Mouse (Mus musculus) lung, postnatal 4 days (tissue): ENCODE data around the gene Cd2bp2.

Source experiments
- DNase-seq, 2 experiments: peaks; one replicate each; pipeline ENCODE4 v3.0.0; 2021

Gene Cd2bp2

DNA sequence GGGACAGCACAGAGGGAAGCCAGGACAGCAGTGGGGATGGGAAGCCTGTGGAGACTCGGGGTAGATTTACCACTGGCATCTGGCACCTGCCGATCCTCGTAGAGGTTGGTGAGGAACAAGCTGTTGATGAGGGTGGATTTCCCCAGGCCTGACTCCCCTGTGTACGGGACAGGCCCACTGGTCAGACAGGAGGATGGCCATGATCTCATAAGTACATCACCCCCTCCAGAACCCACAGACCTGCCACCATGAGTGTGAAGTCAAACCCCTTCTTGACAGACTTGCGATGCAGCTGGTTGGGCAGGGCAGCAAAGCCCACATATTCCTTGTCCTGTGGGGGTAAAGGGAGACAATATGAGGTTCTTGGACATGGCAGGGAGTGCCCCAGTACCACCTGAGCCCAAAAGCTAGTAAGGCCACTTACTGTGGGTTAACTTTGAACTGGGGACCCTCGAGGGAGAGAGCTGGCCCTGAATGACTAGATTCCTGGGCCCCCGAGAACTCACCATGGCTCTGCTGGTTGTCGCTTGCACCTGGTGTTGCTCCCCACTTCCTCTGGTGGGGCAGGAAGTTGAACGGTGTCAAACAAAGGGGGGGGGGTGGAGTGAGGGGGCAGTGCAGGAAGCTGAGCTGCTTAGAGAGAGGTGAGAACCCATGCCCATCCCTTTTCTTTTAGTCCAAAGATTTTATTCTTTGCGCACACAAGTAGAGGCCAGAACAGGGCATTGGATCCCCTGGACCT is 22.2 kb upstream of the Cd2bp2 start:
- DNase-seq: peak in 1 of 2 experiments; percentile 26

DNA sequence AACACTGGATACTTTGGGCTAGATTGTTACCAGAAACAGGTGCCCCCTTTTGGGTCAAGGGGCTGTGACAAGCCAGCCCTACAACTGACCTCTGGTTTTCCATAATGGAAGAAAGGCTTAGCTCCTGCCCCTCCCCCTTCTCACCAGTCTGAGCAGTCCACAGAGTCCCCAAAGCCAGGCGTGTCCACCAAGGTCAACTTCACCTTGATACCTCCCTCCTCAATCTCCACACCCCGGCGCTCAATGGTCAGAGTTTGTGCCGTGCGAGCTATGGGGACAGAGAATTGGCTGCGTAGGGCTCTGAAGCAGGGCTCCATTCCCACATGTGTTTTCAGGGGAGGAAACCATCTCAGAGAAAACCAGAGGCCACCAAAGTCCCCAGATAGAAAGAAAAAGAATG is 21.6 kb upstream of the Cd2bp2 start:
- no peak for DNase-seq

DNA sequence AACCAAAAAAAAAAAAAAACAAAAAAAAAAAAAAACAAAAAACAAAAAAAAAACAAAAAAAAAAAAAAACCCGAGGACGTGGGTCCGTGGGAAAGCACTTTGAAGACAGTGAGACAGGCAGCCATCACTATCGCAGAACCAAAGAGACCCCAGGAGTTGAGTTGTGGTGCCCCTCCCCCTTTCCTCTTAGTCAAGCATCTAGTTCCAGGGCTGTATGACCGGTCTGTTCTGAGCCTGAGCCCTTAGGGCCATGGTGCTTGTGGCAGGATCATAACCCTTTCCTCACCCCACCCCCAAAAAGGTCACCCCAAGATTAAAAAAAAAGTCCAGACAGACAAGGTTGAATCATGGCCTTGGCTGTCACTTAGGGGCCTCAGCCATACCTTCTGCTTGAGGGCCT is 20.5 kb upstream of the Cd2bp2 start:
- no peak for DNase-seq

DNA sequence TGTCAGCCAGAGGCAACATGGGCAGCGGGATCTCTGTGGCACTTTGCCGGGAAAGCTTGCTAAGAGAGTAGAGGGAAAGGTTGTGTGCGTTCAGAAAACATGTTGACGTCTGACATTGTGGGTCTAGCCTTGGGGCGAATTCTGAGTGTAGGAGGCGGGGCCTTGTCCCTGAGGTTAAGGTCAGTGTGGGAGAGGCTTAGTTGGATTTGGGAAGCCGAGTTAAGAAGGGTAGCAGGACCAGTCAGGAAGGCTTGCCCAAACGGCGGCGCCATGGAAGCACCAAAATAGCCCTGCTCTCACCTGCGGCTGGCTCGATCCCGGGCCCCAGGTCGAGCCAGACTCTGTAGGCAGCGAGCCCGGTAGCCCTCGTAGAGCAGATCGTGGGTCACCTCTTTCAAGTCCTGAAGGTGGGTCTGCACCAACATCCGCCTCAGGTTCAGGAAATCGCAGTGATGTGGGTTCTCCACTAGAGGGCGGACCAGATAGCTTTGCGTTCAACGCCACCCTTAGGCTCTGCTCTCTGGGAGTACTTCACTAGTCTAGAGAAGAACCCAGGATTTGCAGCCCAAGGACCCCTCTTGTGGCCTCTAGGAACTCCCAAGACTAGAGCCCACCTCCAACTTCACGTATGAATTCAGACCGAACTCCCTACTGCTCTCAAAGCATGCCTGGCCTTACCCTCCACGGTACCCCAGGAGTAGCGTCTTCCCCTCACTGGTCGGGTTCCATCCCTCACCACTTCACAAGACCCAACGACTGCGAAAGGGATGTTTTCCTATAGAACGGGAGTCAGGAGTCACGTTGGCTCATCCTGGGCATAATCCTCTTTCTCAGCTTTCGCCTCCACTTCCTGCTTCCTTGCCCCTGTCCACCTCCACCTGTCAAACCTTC is 19.4 kb upstream of the Cd2bp2 start:
- DNase-seq: peak; percentile 67 to 83

DNA sequence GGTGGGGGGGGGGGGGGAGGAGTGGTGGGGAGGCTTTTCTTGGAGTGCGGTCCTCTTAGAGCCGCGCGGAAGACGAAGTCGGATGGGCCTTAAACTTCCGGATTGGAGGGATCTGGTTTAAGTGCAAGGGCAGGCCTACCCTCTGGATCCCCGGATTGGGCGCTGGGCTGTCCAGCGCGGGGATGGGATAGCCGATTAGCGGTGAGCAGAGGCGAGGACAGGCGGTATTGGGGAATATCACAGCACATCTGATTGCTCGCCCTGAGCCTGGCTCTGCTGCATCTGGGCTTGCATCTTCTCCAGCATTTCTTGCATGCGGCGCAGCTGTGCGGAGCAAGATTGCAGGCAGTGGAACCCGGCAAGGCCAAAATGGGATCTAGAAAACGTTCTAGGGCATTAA is 18.7 kb upstream of the Cd2bp2 start:
- DNase-seq: no peak

DNA sequence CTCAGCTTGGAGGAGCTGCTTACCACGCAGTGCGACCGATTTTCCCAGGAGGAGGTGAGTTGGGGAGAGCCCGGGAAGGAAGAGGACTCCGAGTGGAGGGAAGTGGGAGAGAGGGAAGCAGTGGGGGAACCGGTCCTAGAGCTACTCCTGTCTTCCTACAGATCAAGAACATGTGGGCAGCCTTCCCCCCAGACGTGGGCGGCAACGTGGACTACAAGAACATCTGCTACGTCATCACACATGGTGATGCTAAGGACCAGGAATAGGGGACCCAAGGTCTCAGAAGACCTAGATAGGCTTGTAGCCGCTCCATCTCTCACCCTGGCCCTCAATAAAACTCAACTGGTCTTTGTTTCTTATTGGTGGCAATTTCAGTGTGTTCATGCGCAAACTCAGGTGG is 18.1 kb upstream of the Cd2bp2 start:
- no peak for DNase-seq

DNA sequence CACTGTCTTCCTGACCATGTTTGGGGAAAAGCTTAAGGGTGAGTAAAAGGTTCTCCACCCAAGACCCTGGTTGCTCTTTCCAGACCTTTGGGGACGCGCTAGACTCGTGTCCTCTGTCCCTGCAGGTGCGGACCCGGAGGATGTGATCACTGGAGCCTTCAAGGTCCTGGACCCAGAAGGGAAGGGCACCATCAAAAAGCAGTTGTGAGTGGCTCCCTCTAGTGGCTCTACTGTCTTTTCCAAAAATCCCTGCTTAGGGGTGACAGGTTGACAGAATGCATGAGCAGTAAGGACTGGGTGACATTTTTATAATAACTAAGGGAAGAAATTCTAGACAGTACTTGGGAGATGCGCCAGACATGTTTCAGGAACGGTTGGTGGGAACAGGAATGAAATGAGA is 17.6 kb upstream of the Cd2bp2 start:
- DNase-seq: peak; percentile 15 to 63

DNA sequence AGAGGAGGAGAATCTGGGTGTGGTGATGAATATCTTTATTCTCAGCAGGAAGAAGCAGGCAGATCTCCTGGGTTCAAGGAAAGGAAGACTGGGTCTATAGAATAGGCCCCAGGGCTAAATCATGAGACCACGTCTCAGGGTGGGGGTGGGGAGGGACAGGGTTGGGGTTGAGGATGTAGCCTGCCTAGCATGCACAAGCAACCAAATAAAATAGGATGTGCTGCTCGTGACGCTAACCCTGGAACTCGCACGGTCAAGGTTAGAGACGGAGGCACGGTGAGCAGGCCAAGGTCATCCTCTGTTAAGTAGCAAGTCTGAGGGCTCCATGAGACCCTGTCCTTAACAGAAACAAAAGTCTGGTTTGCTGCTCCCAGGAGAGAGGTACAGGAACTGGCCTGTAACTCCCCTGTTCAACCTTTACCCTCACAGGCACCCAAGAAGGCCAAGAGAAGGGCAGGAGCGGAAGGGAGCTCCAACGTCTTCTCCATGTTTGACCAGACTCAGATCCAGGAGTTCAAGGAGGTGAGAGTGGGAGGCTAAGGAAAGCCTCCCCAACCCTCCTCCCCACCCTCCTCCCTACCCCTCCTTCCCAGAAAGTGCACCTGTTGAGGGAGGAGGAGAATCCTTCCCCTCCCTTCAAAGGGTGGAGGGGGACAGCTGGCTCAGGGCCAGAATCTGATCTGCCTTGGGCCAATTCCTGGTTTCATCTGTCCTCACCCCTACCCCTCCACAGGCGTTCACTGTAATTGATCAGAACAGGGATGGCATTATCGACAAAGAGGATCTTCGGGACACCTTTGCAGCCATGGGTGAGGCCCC is 16.8 kb upstream of the Cd2bp2 start:
- no peak for DNase-seq

DNA sequence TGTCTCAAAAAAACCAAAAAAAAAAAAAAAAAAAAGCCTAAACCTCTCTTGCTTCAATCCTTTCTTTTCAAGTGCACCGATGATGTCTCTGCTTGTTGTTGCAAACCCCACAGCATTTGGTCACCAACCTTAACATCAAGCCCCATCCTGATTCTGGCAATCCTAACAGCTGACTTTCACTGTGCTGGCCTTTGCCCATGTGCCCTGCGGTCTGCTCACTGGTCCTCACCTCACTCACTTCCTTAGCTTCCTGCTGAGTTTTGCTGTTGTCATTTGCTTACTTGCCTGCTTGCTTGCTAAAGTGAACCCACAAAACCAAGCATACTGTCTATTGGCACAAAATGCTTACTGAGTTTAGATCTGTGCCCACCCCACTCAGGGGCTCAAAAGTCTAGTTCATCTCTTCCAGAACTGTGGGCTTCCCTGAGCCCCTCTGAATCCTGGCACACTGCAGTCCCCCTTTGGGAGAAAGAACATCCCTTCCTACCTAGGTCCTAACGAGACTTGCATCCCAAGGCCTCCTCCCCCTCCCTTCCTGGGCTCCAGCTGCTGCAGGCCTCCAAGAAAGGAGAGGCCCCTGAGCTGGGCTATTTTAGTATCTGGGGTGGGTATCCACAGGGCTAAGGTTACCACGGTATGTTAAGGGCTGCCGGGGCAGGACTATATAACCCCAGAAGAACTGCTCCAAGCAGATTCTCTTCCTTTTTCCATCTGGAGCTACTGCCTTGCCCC is 15.3 kb upstream of the Cd2bp2 start:
- DNase-seq: peak in 1 of 2 experiments; percentile 17

DNA sequence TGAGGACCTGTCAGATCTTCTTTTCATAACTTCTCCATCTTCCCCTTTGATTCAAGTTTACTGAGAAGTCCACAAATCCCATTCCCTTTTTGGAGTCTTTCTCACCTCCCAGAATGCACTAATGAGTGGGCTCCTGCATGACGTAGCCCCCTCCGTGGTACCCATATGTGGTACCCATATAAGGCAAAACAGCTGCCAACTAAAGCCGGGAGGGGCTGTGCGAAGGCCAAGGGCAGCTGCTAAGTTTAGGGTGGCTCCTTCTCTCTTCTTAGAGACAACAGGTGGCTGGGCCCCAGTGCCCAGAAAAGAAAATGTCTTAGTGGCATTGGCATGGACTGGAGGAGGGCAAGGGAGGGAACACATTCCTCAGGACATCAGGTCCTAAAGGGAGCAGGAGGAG is 14.4 kb upstream of the Cd2bp2 start:
- DNase-seq: peak in 1 of 2 experiments; percentile 20

DNA sequence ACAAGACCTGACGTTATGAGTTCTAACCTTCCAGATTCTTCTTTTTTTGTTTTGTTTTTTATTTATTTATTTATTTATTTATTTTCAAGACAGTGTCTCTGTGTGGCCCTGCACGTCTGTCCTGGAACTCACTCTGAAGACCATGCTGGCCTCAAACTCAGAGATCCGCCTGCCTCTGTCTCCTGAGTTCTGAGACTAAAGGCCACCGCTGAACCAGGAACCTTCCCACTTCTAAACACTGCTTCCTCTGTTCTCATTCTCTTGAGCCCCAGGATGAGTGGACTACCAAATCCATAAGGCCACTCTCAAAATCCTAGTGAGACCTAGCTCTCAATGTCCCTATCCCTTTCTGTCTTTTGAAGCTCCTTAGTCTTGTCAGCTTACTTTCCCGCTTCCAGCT is 14.0 kb upstream of the Cd2bp2 start:
- DNase-seq: no peak

DNA sequence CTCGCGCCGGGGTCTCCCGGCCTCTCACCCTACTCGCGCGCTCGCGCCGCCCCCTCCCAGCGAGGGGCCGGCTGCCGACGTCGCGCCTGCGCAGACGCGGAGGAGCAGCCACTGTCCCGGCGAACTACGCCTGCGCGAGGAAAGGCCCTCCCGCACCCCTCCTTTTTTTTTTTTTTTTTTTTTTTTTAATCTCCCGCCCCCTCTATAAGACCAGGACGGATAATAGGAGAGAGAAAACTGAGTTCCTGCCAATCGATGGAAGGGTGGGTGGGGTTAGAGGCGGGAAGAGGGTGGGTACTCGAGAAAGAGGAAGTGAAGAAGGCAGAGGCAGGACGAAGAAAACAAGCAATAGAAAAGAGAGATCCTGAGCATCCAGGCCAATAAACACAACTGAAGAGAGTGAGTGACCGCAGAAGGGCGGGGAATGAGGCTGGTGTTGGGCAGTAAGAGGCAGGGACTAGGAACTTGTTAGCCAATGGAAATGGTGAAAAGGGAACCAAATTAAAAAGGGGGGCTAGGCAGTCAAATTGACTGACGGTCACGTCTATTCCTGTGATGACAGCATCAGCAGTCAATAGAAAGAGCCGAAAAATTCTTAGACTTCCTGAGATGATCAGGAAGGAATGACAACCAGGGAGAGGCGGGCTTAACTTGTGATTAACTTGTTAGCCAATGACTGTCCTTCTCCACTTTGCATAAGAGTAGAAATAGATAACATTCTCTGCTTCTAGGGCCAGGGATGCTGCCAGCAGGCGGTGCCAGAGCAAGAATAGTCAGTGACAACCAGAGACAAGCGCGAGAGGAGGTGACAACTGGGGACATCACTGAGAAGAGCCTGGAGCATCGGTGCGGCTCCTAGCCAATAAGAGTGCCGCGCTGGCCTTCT is 12.9 kb upstream of the Cd2bp2 start, which contains the start of gene Mylpf:
Gene Mylpf, plus strand, starts transcription at position 338 of the 886 bp plus-strand sequence.
- DNase-seq: peak; percentile 96 to 97

DNA sequence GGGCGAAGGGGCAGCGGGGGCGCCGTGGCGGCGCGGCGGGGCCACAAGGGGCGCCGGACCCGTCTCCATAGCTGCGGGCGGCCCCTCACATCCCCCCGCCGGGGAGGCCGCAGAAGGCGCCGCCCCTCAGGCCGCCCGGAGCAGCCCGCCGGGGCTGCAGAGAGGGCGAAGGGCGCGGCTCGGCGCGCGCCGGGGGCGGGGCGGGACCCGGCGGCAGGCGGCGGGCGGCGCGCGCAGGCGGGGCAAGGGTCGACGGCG is 12.4 kb upstream of the Cd2bp2 start, which contains the start of gene Tbc1d10b:
Gene Tbc1d10b, minus strand, starts transcription at position 174 of the 258 bp plus-strand sequence.
- no peak for DNase-seq

DNA sequence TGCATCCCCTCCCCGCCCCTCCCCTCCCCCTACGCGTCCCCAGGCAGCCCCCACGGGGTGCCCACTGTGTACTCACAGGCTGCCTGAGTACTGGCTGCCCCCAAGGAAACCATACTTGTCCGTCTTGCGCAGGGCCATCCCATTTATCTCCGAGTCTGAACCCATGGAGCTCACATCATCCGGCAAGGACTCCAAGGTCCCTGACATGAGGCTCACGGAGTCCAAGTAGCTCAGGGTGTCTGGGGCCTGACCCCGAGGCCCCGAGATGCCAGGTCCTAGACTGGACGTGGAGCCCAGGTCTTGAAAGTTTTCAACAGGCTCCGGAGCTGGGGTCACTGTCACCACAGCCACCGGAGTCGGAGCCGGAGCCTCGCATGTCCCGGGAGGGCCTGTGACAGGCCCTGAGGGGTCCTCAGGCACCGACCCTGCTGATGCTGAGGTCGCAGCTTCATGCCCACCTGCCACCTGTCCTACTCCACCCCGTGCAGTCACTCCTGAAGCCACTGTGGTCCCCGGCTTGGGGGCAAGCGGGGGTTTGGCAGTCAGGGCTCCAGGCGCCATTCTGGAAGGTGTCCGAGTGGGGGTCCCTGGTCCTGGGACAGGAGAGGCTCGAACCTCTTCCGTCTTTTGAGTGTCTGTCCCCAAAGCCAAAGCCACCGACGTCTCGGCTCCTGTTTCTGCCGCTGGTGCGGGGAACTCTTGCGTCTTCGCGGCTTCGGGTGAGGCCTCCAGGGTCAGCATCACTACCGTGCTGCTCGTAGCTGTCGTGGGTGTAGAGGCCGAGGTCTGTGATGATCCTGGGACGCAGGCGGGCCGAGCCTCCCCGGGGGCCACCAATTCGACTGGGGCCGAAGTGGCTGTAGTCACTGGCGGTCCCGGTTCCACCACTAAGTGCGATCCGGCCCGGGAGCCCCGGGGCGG is 11.8 kb upstream of the Cd2bp2 start:
- DNase-seq: peak; percentile 33 to 44

DNA sequence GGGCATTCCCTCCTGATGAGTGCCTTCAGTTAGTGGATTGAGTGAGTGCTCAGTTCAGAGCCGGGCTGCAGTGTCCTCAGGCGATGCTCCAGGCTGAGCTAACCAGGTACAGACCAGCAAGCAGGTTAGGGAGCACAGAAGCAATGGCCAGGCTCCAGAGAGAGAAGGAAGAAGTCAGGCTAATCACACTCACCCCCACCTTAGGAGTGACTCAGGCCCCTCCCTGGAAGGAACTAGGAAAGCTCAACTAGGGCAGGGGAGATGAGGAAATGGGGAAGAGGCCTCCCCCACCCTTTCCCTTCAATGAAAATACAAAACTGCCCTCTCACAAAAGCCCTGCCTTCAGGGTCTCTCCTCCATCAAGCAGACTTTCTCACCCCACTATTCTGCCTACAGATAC is 10.8 kb upstream of the Cd2bp2 start:
- DNase-seq: peak in 1 of 2 experiments; percentile 26

DNA sequence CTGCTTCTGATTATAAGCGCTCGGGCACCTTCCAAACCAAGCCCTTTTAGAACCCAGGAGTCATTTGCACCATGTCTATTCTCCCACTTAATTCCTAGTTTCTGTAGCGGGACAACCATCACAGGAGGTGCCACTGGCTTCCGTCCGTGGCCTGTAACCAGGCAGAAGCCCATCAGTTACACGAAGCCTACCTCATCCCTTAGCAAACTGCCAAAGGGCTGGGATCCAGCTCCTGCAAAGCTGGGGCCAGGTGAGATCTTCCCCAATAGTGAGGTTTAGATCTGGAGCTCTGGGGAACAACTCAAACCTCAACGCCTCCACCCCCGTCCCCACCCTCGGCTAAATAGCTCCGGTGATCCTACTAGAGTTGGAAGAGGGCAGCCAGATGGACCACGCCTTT is 634 bp upstream of the Cd2bp2 start:
- no peak for DNase-seq

DNA sequence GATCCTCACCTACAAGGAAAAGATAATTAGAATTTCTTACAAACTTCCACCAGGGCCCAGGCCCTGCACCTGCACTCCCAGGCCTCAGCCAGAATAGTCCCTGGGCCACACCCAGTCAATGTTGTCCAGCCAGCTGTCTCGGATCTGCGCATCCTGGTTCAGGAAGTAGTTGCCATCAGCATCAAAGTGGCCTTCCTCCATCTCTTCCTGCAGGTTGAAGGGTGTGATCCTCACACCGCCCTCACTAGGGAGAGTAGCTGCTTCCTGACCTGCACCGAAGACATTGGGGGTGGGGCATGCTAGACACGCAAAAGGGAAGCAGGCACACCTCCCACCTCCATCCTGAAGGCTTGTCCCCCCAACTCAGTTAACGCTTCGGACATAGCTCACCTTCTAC is 1.2 kb downstream of the Cd2bp2 start:
- DNase-seq: no peak

DNA sequence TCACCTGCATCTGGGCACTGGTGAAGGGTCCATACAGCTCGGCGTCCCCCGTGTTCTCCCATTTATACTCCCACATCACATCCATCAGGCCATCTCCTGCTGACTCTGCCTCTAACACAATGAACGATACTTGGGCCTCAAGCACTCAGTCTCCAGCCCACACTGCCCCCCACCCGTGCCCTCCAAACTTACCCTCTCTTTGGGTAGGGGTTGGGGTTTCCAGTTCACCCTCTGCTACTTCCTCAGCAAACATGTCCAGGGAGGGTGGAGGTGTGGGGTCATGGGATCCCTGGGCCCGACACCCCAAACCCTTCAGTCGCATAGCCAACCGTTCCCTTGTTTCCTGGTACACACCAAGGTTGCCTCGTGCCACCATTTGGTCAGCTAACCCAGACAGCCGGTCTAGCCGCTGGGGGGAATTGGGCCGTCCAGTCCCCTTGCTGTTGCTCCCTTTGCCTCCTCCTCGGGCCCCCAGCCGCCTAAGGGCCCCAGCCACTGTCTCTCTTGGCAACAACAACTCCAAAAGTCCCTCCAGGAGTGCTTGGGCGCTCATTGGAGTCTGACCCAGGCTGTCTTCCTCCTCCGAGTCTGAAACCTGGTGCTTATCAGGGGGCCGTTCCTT is 1.7 kb downstream of the Cd2bp2 start:
- DNase-seq: no peak

DNA sequence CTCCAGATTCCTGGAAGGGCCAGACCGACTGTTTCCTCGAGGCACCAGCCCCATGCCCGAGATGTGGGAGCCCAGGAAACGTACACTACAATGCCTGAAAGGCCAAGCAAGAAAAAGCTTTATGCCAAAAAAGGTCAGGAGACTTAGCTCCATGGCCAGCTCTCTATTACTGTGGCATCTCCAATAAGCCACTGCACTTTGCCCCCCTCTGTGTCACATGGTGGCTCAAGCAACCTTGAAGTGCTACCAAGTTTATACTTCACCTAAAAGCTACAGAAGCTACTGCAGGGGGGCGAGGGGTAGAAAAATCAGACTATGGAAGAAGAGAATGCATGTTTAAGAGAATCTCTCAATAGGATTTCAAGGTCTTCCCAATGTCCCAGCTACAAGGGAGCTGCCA is 2.9 kb downstream of the Cd2bp2 start:
- DNase-seq: no peak

DNA sequence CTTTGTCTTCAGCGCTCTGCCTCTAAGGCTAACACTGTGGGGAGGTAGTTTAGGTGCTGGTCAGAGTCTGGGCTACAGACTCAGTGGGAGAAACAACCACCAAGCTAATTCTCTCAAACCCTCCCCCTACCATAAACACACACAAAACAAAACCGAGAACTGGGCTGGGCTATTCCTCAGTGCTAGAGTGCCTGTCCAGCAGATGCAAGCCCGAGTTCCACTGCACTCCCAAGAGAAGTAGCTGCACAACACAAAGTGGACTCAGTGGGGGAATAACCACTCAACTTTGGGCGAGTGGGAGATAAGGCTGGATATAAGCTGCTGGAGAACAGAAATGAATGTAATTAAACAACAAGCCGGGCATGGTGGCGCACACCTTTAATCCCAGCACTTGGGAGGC is 5.2 kb downstream of the Cd2bp2 start:
- DNase-seq: no peak
